Mouse (Mus musculus) gastrocnemius, postnatal 25 days (tissue): ENCODE measurements around the gene Stxbp1. TPM values are rescaled to one million over a fixed set of nuclear protein-coding genes. Genes with fewer than 3 reads are reported as not detected.

Source experiments
- DNase-seq: peaks from one replicate; pipeline ENCODE4 v3.0.0; 2022
- total RNA-seq, 2 experiments: library from RNA; stranded (reverse); gene quantifications; 1 replicate in 1 of 2; 2 replicates in 1 of 2; pipeline ENCODE4 v1.2.3; 2021

Gene Stxbp1
- total RNA-seq, 2 experiments from 2014 or later: 2.7 to 3.8 TPM

GRCm38 (mm10) chr2:32752181-32752580, 94.9 kb downstream of the Stxbp1 start:
- DNase-seq: no peak

GRCm38 (mm10) chr2:32751665-32752033, 95.4 kb downstream of the Stxbp1 start:
- no peak for DNase-seq

- DNase-seq: no peak
Observed at GRCm38 (mm10) chr2:32750887-32751664, 96.0 kb downstream of the Stxbp1 start.

- no peak for DNase-seq
Observed at GRCm38 (mm10) chr2:32750199-32750598, 96.8 kb downstream of the Stxbp1 start.

GRCm38 (mm10) chr2:32749082-32749481, 98.0 kb downstream of the Stxbp1 start:
- DNase-seq: no peak

GRCm38 (mm10) chr2:32744272-32744982, 102.6 kb downstream of the Stxbp1 start:
- no peak for DNase-seq

- DNase-seq: no peak
Observed at GRCm38 (mm10) chr2:32742173-32742531, 104.9 kb downstream of the Stxbp1 start.

GRCm38 (mm10) chr2:32741273-32742172, 105.5 kb downstream of the Stxbp1 start:
- no peak for DNase-seq

GRCm38 (mm10) chr2:32740916-32741272, 106.2 kb downstream of the Stxbp1 start, which contains the start of gene 6330409D20Rik:
Gene 6330409D20Rik, minus strand, starts transcription at chr2:32741016.
- DNase-seq: no peak

GRCm38 (mm10) chr2:32739311-32739710, 107.7 kb downstream of the Stxbp1 start:
- no peak for DNase-seq

Other genes starting within 250 kb of the Stxbp1 start
- 10 to 100 TPM; 37.3 to 42.6 TPM for gene St6galnac6, start 247.5 kb downstream of the Stxbp1 start, total RNA-seq
- gene Ak1, start 225.5 kb downstream of the Stxbp1 start, total RNA-seq: 1,000 to 10,000 TPM; 1,680 to 2,125 TPM
- 10 to 100 TPM; 28.0 to 30.7 TPM for gene Eng, start 200.7 kb downstream of the Stxbp1 start, total RNA-seq
- 1 to 10 TPM; 3.9 to 4.7 TPM for gene Fpgs, start 143.1 kb downstream of the Stxbp1 start, total RNA-seq
- gene Cdk9, start 134.2 kb downstream of the Stxbp1 start, total RNA-seq: 10 to 100 TPM; 17.2 to 20.0 TPM
- gene Sh2d3c, start 126.2 kb downstream of the Stxbp1 start, total RNA-seq: 1 to 10 TPM; 4.2 to 8.4 TPM
- gene 6330409D20Rik, start 106.2 kb downstream of the Stxbp1 start, total RNA-seq: not detected
- gene Tor2a, start 90.0 kb downstream of the Stxbp1 start, total RNA-seq: 1 to 10 TPM; 4.9 to 5.7 TPM
- not detected for gene Ttc16, start 71.6 kb downstream of the Stxbp1 start, total RNA-seq
- gene Ptrh1, start 71.5 kb downstream of the Stxbp1 start, total RNA-seq: 1 to 10 TPM; 2.0 to 2.9 TPM
- not detected for gene Cfap157, start 62.8 kb downstream of the Stxbp1 start, total RNA-seq
- 10 to 100 TPM in 1 of 2 experiments, 1 to 10 TPM in 1; 8.1 to 12.4 TPM for gene Fam129b, start 28.9 kb upstream of the Stxbp1 start, total RNA-seq
- gene Rpl12, start 114.3 kb upstream of the Stxbp1 start, total RNA-seq: 10 to 100 TPM; 52.0 to 67.4 TPM
- 10 to 100 TPM; 10.4 to 13.5 TPM for gene Lrsam1, start 114.4 kb upstream of the Stxbp1 start, total RNA-seq
- gene Slc2a8, start 134.8 kb upstream of the Stxbp1 start, total RNA-seq: 1 to 10 TPM; 9.5 to 9.6 TPM